Mouse (Mus musculus): Measurements from ENCODE around the gene Noc2l. TPM values are rescaled to one million over a fixed set of nuclear protein-coding genes. Genes with fewer than 3 reads are reported as not detected.

Noc2l gene
- polyA plus RNA-seq, 1 experiment: 96.7 TPM

Other genes starting within 250 kb of the Noc2l start
- 9.7 and 10.6 TPM in 2 replicates for gene B3galt6, start 243.4 kb upstream of the Noc2l start, polyA plus RNA-seq (2012; rRNA removed)
- gene Sdf4, start 243.1 kb upstream of the Noc2l start, polyA plus RNA-seq (2012; rRNA removed): 123 and 128 TPM in 2 replicates
- 3.6 and 5.9 TPM in 2 replicates for gene Tnfrsf4, start 222.2 kb upstream of the Noc2l start, polyA plus RNA-seq (2012; rRNA removed)
- gene Tnfrsf18, start 209.8 kb upstream of the Noc2l start, polyA plus RNA-seq (2012; rRNA removed): 0.22 and 0.27 TPM in 2 replicates
- gene Ttll10, start 176.6 kb upstream of the Noc2l start, polyA plus RNA-seq (2012; rRNA removed): 0.04 and 0.06 TPM in 2 replicates
- gene 9430015G10Rik, start 126.0 kb upstream of the Noc2l start, polyA plus RNA-seq (2012; rRNA removed): 34.8 and 38.7 TPM in 2 replicates
- 1.5 and 2.5 TPM in 2 replicates for gene Rnf223, start 105.5 kb upstream of the Noc2l start, polyA plus RNA-seq (2012; rRNA removed)
- gene Agrn, start 38.5 kb upstream of the Noc2l start, polyA plus RNA-seq (2012; rRNA removed): 198 and 200 TPM in 2 replicates
- gene Isg15, start 35.2 kb upstream of the Noc2l start, polyA plus RNA-seq (2012; rRNA removed): 8.9 and 10.4 TPM in 2 replicates
- 5.2 and 5.4 TPM in 2 replicates for gene AW011738, start 32.7 kb upstream of the Noc2l start, polyA plus RNA-seq (2012; rRNA removed)
- gene Perm1, start 20.1 kb upstream of the Noc2l start, polyA plus RNA-seq (2012; rRNA removed): 0.92 and 0.96 TPM in 2 replicates
- 79.0 and 85.8 TPM in 2 replicates for gene Plekhn1, start 1.2 kb upstream of the Noc2l start, polyA plus RNA-seq (2012; rRNA removed)
- 2.7 and 3.8 TPM in 2 replicates for gene Samd11, start 19.6 kb downstream of the Noc2l start, polyA plus RNA-seq (2012; rRNA removed)
- gene Vmn2r-ps159, start 95.1 kb downstream of the Noc2l start, polyA plus RNA-seq (2012; rRNA removed): not detected in 2 replicates